13 mouse cellular contexts compared by ENCODE assay signal in the genomic region with DNA sequence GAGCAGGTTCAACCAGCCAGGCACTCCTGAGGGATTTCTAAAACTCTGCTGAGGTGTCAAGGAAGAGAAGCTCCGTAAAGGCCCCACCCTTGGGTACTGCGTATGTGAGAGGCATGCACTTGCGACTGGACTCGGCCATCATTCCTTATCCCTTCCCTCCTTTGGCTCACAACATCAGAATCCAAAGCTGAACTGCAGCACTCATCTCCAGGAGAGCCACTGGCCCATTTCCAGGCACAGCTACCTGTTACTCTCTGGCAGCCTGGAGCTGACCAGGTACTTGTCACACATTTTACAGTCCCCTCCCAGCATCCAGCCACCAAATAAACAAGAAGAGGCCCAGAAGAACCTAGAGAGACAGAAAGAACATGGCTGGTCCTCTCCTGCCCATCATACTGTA.
"Had no signal": no experiment of that assay in that cellular context is flagged by ENCODE, and none has a peak within 500 bp of the region (broad histone marks: within the 10 kb centered on the region; RNA-seq: fewer than 3 reads in every experiment).

No protein-coding gene starts in this region.

- H3K27me3 ChIP-seq: limb, embryonic 13.5 days; liver, embryonic 15.5 days; neural tube, embryonic 13.5 days had no signal

- H3K9ac ChIP-seq: limb, embryonic 13.5 days; liver, embryonic 15.5 days; neural tube, embryonic 13.5 days had no signal

- ATAC-seq: midbrain, embryonic 16.5 days had no signal

- DNase-seq: kidney, adult 9 months; kidney, postnatal 4 days; lung, adult 2 months; lung, postnatal 36 days; right cerebral cortex, postnatal 14 days had no signal

- H3K4me3 ChIP-seq: layer of hippocampus, adult 2 months; limb, embryonic 13.5 days; liver, embryonic 15.5 days; neural tube, embryonic 13.5 days had no signal

- H3K27ac ChIP-seq: kidney, postnatal 0 days; layer of hippocampus, adult 2 months; limb, embryonic 13.5 days; liver, embryonic 15.5 days; neural tube, embryonic 13.5 days had no signal

- H3K36me3 ChIP-seq: limb, embryonic 13.5 days; liver, embryonic 15.5 days; neural tube, embryonic 13.5 days had no signal

- H3K9me3 ChIP-seq: limb, embryonic 13.5 days; liver, embryonic 15.5 days; neural tube, embryonic 13.5 days had no signal

- H3K4me2 ChIP-seq: limb, embryonic 13.5 days; liver, embryonic 11.5 days; liver, embryonic 15.5 days; midbrain, embryonic 11.5 days; neural tube, embryonic 13.5 days had no signal
